Mouse (Mus musculus): ENCODE results near the gene Acot6. TPM values are rescaled to one million over a fixed set of nuclear protein-coding genes. Genes with fewer than 3 reads are reported as not detected.

Acot6 gene
- polyA plus RNA-seq, 1 experiment from 2014 or later: 0.97 TPM

DNA sequence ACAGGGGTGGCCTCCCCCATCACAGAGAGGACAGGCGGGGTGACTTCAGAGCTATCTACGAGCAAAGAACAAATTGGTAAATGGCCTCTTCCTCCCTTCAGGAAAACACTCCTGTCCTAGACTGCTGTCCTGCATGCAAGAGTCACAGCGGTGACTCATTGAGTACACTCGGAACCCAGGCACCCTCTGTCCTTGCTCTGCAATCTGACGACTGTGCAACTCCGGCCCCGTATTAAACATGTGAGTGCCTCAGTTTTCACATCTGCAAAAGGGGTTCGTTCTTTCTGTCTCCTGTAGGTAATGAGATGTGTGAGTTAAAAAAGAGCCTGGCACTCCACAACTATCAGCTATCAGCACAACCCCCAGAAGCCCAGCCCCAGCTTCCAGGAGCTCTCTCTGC lies 60.0 kb downstream of the Acot6 start:
- no peak overlapping the region for H3K27ac ChIP-seq
- no peak for DNase-seq (ENCODE audit: low spot score)
- no peak overlapping the region for H3K4me3 ChIP-seq
- H3K4me1 ChIP-seq (replicated peaks): 0 out of 2 replicates have a peak, but pooled peaks cover 4% of the 10 kb centered on the region
- H3K27me3 ChIP-seq (ENCODE audit: insufficient read depth, poor library complexity, severe bottlenecking): no peaks in the 10 kb centered on the region
- H3K36me3 ChIP-seq: peaks cover 92% of the 10 kb centered on the region
- 95% methylated on average over 8 of the region's 8 CpGs for WGBS
- H3K9me3 ChIP-seq: no peaks in the 10 kb centered on the region

Other genes with a start within 250 kb of the Acot6 start
- 27.8 and 39.1 TPM in 2 replicates for gene Numb, start 178.7 kb upstream of the Acot6 start, polyA plus RNA-seq (2016; fragmentation: Nextera tagmentation; extraction: Ambion mirVana)
- 16.8 and 17.6 TPM in 2 replicates for gene Riox1, start 150.0 kb upstream of the Acot6 start, polyA plus RNA-seq (2016; fragmentation: Nextera tagmentation; extraction: Ambion mirVana)
- not detected in 2 replicates for gene Heatr4, start 115.8 kb upstream of the Acot6 start, polyA plus RNA-seq (2016; fragmentation: Nextera tagmentation; extraction: Ambion mirVana)
- 15.5 and 20.0 TPM in 2 replicates for gene Acot2, start 112.8 kb upstream of the Acot6 start, polyA plus RNA-seq (2016; fragmentation: Nextera tagmentation; extraction: Ambion mirVana)
- 39.8 and 45.3 TPM in 2 replicates for gene Acot1, start 91.2 kb upstream of the Acot6 start, polyA plus RNA-seq (2016; fragmentation: Nextera tagmentation; extraction: Ambion mirVana)
- gene Acot4, start 62.3 kb upstream of the Acot6 start, polyA plus RNA-seq (2016; fragmentation: Nextera tagmentation; extraction: Ambion mirVana): 0.08 and 0.14 TPM in 2 replicates
- gene Gm49366, start 61.7 kb upstream of the Acot6 start, polyA plus RNA-seq (2016; fragmentation: Nextera tagmentation; extraction: Ambion mirVana): not detected in 2 replicates
- 0.19 and 0.25 TPM in 2 replicates for gene Acot3, start 48.5 kb upstream of the Acot6 start, polyA plus RNA-seq (2016; fragmentation: Nextera tagmentation; extraction: Ambion mirVana)
- 0.12 TPM in 1 of 2 replicates, not detected in the other for gene Acot5, start 31.3 kb upstream of the Acot6 start, polyA plus RNA-seq (2016; fragmentation: Nextera tagmentation; extraction: Ambion mirVana)
- gene Dnal1, start 13.7 kb downstream of the Acot6 start, polyA plus RNA-seq (2016; fragmentation: Nextera tagmentation; extraction: Ambion mirVana): 4.8 and 4.9 TPM in 2 replicates
- gene Pnma1, start 47.8 kb downstream of the Acot6 start, polyA plus RNA-seq (2016; fragmentation: Nextera tagmentation; extraction: Ambion mirVana): 3.1 and 3.6 TPM in 2 replicates
- gene Elmsan1, start 118.2 kb downstream of the Acot6 start, polyA plus RNA-seq (2016; fragmentation: Nextera tagmentation; extraction: Ambion mirVana): 6.5 and 8.2 TPM in 2 replicates
- 16.4 and 18.8 TPM in 2 replicates for gene Ptgr2, start 184.6 kb downstream of the Acot6 start, polyA plus RNA-seq (2016; fragmentation: Nextera tagmentation; extraction: Ambion mirVana)
- gene Zfp410, start 216.2 kb downstream of the Acot6 start, polyA plus RNA-seq (2016; fragmentation: Nextera tagmentation; extraction: Ambion mirVana): 106 and 120 TPM in 2 replicates